Mouse (Mus musculus): ENCODE results near the gene Gper1. TPM values are rescaled to one million over a fixed set of nuclear protein-coding genes. Genes with fewer than 3 reads are reported as not detected.

The Gper1 gene
- polyA plus RNA-seq, 1 experiment: not detected

GRCm38 (mm10) chr5:139438440-139438839, 15.5 kb downstream of the Gper1 start:
- Histone ChIP-seq H3K4me3 (replicated peaks; ENCODE audit: control insufficient read depth, low read depth, low read length) (no peak overlapping the region), H3K4me1 (ENCODE audit: control insufficient read depth, insufficient read depth, low read length) (peaks cover 3% of the 10 kb centered on the region), H3K27ac (ENCODE audit: control insufficient read depth, insufficient read depth, low read depth, low read length, poor library complexity) (no peak overlapping the region)
- TF ChIP-seq CTCF (IDR thresholded peaks at IDR 0.05; ENCODE audit: control insufficient read depth, insufficient read depth, low read length): no peak
- no peak for TF ChIP-seq POLR2A (IDR thresholded peaks at IDR 0.05; ENCODE audit: borderline replicate concordance, control insufficient read depth, low read depth, low read length)
- 70% methylated on average over 12 of the region's 12 CpGs for WGBS

DNA sequence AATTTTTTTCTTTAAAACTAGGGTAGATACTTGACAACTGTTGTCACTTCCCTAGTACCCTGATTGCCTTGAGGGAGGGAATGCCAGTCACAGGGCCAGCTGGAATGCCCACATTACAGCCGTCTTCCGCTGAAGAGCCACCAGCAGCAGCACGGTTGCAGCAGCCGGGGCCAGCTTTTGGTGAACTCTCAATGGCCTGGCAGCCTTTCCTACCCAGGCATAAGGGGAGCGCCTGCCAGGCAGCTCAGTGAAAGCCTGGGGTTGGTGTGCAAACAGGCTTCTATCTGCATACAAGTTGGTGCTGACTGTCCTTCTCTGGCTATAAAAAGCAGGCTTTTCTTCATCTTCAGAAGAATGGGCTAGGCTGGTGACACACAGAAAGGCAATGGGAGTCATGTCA, 17.5 kb downstream of the Gper1 start:
- peaks cover 3% of the 10 kb centered on the region for H3K4me1 ChIP-seq (ENCODE audit: control insufficient read depth, insufficient read depth, low read length)

DNA sequence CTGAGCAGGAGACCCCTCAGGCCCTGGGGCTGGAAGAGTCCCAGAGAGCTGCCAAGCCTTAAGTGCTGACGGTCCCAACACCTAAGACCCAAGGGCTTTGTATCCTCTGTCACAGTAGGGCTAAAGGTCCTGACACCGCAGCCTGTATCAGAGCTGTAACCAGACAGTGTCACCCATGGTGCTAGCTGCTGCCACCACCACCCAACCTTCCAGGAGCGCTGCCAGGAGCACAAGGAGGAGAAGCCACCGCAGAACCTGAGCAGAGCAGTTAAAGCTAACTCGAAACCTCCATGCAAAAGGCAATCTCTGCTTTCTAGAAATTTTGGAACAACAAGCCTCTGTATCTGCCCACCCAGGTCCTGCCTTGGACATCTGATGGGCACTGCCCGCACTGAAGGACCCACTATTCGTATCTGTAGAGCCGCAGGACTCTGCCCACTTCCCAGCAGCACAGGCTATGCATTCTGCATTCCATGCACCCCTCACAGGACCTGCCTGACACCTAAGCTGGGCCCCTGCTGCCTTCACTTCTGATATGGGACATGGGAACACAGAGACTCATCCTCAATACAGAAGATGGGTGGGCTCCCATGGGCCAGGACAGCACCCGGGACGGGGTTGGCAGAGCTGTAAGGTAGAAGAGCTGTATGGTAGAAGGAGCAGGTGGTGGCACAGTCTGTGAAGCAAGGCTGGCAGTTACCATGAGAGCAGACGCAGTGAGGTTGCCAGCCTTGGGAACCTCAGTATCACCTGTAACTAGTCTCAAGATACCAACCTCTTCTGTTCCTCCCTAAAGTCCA, 18.2 kb downstream of the Gper1 start:
- WGBS: 89% methylated on average over 11 of the region's 11 CpGs
- no peak for TF ChIP-seq CTCF (IDR thresholded peaks at IDR 0.05; ENCODE audit: control insufficient read depth, insufficient read depth, low read length)
- TF ChIP-seq POLR2A (IDR thresholded peaks at IDR 0.05; ENCODE audit: borderline replicate concordance, control insufficient read depth, low read depth, low read length): no peak
- Histone ChIP-seq H3K4me3 (replicated peaks; ENCODE audit: control insufficient read depth, low read depth, low read length) (no peak overlapping the region), H3K27ac (ENCODE audit: control insufficient read depth, insufficient read depth, low read depth, low read length, poor library complexity) (no peak overlapping the region), H3K4me1 (ENCODE audit: control insufficient read depth, insufficient read depth, low read length) (peaks cover 3% of the 10 kb centered on the region)

More for the DNA sequence above, 17.5 kb downstream of the Gper1 start:
- no peak overlapping the region for H3K27ac ChIP-seq (ENCODE audit: control insufficient read depth, insufficient read depth, low read depth, low read length, poor library complexity)
- TF ChIP-seq CTCF (IDR thresholded peaks at IDR 0.05; ENCODE audit: control insufficient read depth, insufficient read depth, low read length) (no peak), POLR2A (IDR thresholded peaks at IDR 0.05; ENCODE audit: borderline replicate concordance, control insufficient read depth, low read depth, low read length) (no peak)
- H3K4me3 ChIP-seq (replicated peaks; ENCODE audit: control insufficient read depth, low read depth, low read length): no peak overlapping the region
- 87% methylated on average over 5 of the region's 5 CpGs for WGBS

GRCm38 (mm10) chr5:139441726-139442018, 18.7 kb downstream of the Gper1 start:
- no peak for TF ChIP-seq CTCF (IDR thresholded peaks at IDR 0.05; ENCODE audit: control insufficient read depth, insufficient read depth, low read length)
- TF ChIP-seq POLR2A (IDR thresholded peaks at IDR 0.05; ENCODE audit: borderline replicate concordance, control insufficient read depth, low read depth, low read length): no peak
- Histone ChIP-seq H3K27ac (ENCODE audit: control insufficient read depth, insufficient read depth, low read depth, low read length, poor library complexity) (no peak overlapping the region), H3K4me3 (replicated peaks; ENCODE audit: control insufficient read depth, low read depth, low read length) (no peak overlapping the region), H3K4me1 (ENCODE audit: control insufficient read depth, insufficient read depth, low read length) (peaks cover 3% of the 10 kb centered on the region)
- WGBS: 84% methylated on average over 2 of the region's 2 CpGs

DNA sequence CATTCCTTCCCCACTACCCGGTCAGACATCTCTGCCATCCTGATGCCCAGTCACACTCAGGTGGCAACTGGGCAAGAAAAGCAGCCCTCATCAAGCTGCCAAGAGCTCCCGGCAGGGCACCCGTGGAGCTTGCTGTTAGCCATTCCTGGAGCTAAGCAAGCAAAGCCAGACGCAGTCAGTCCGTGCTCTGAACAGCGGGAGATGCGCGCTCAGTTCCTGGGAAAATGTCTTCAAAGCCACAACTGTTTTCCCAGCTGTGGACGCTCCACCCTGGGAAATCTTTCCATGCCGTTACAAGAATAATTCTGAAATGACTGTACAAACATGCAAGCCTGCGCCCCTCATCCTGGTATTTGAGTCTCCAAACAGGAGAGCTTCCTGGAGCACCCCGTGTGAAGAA, 19.5 kb downstream of the Gper1 start:
- Histone ChIP-seq H3K4me3 (replicated peaks; ENCODE audit: control insufficient read depth, low read depth, low read length) (no peak overlapping the region), H3K27ac (ENCODE audit: control insufficient read depth, insufficient read depth, low read depth, low read length, poor library complexity) (no peak overlapping the region), H3K4me1 (ENCODE audit: control insufficient read depth, insufficient read depth, low read length) (peaks cover 3% of the 10 kb centered on the region)
- WGBS: 88% methylated on average over 12 of the region's 12 CpGs
- no peak for TF ChIP-seq POLR2A (IDR thresholded peaks at IDR 0.05; ENCODE audit: borderline replicate concordance, control insufficient read depth, low read depth, low read length)
- no peak for TF ChIP-seq CTCF (IDR thresholded peaks at IDR 0.05; ENCODE audit: control insufficient read depth, insufficient read depth, low read length)

- peaks cover 3% of the 10 kb centered on the region for H3K4me1 ChIP-seq (ENCODE audit: control insufficient read depth, insufficient read depth, low read length)
- TF ChIP-seq CTCF (IDR thresholded peaks at IDR 0.05; ENCODE audit: control insufficient read depth, insufficient read depth, low read length) (no peak), POLR2A (IDR thresholded peaks at IDR 0.05; ENCODE audit: borderline replicate concordance, control insufficient read depth, low read depth, low read length) (no peak)
Observed at GRCm38 (mm10) chr5:139442962-139443361, 20.0 kb downstream of the Gper1 start.

GRCm38 (mm10) chr5:139445258-139445657, 22.3 kb downstream of the Gper1 start:
- no peak for TF ChIP-seq CTCF (IDR thresholded peaks at IDR 0.05; ENCODE audit: control insufficient read depth, insufficient read depth, low read length)
- TF ChIP-seq POLR2A (IDR thresholded peaks at IDR 0.05; ENCODE audit: borderline replicate concordance, control insufficient read depth, low read depth, low read length): no peak
- Histone ChIP-seq H3K4me3 (replicated peaks; ENCODE audit: control insufficient read depth, low read depth, low read length) (no peak overlapping the region), H3K4me1 (ENCODE audit: control insufficient read depth, insufficient read depth, low read length) (peaks cover 9% of the 10 kb centered on the region), H3K27ac (ENCODE audit: control insufficient read depth, insufficient read depth, low read depth, low read length, poor library complexity) (no peak overlapping the region)
- 83% methylated on average over 8 of the region's 8 CpGs for WGBS

More at GRCm38 (mm10) chr5:139442962-139443361, 20.0 kb downstream of the Gper1 start:
- 80% methylated on average over 4 of the region's 4 CpGs for WGBS
- Histone ChIP-seq H3K4me3 (replicated peaks; ENCODE audit: control insufficient read depth, low read depth, low read length) (no peak overlapping the region), H3K27ac (ENCODE audit: control insufficient read depth, insufficient read depth, low read depth, low read length, poor library complexity) (no peak overlapping the region)

GRCm38 (mm10) chr5:139448025-139448424, 25.1 kb downstream of the Gper1 start:
- TF ChIP-seq POLR2A (IDR thresholded peaks at IDR 0.05; ENCODE audit: borderline replicate concordance, control insufficient read depth, low read depth, low read length): no peak
- no peak for TF ChIP-seq CTCF (IDR thresholded peaks at IDR 0.05; ENCODE audit: control insufficient read depth, insufficient read depth, low read length)
- 60% methylated on average over 6 of the region's 6 CpGs for WGBS
- H3K4me1 ChIP-seq (ENCODE audit: control insufficient read depth, insufficient read depth, low read length): peaks cover 9% of the 10 kb centered on the region
- no peak overlapping the region for H3K4me3 ChIP-seq (replicated peaks; ENCODE audit: control insufficient read depth, low read depth, low read length)
- no peak overlapping the region for H3K27ac ChIP-seq (ENCODE audit: control insufficient read depth, insufficient read depth, low read depth, low read length, poor library complexity)
